Mouse (Mus musculus) midbrain, embryonic 14.5 days (tissue): ENCODE data around the gene Timm29. TPM values are rescaled to one million over a fixed set of nuclear protein-coding genes. Genes with fewer than 3 reads are reported as not detected.
A peak's percentile ranks its signal among the peaks of the same experiment; 100 is the strongest.

Source experiments
- ATAC-seq: fragments of 200-750 bp; cut with Nextera tagmentation; 2 replicates; pipeline ENCODE4 v1.8.0; 2017; ENCODE audit warnings: moderate number of reproducible peaks, moderate library complexity; ENCODE audit not compliant: low FRiP score, low TSS enrichment
- DNase-seq: peaks from one replicate; pipeline ENCODE4 v3.0.0-alpha.2; 2015
- H3K27ac ChIP-seq: fragments of 300-500 bp; sonication (generic); replicated peaks from 2 replicates; pipeline ENCODE4 v1.5.1; 2014; ENCODE audit warnings: mild to moderate bottlenecking, low read depth, low read length, moderate library complexity
- H3K27me3 ChIP-seq: fragments of 300-500 bp; sonication (generic); 2 replicates; pipeline ENCODE4 v1.6.1; 2014; ENCODE audit warnings: low read length, control low read depth, mixed read lengths; ENCODE audit not compliant: control insufficient read depth, insufficient read depth
- H3K36me3 ChIP-seq: fragments of 300-500 bp; sonication (generic); 2 replicates; pipeline ENCODE4 v1.6.1; 2014; ENCODE audit warnings: low read length, control low read depth; ENCODE audit not compliant: control insufficient read depth, insufficient read depth
- H3K4me1 ChIP-seq: fragments of 300-500 bp; sonication (generic); 2 replicates; pipeline ENCODE4 v1.6.1; 2014; ENCODE audit warnings: mild to moderate bottlenecking, antibody characterized with exemption, low read length, control low read depth; ENCODE audit not compliant: control insufficient read depth, insufficient read depth
- H3K4me2 ChIP-seq: fragments of 300-500 bp; sonication (generic); 2 replicates; pipeline ENCODE4 v1.6.1; 2014; ENCODE audit warnings: mild to moderate bottlenecking, low read length, moderate library complexity
- H3K4me3 ChIP-seq: fragments of 300-500 bp; sonication (generic); replicated peaks from 2 replicates; pipeline ENCODE4 v1.5.1; 2014; ENCODE audit warnings: low read depth, low read length
- H3K9ac ChIP-seq: fragments of 300-500 bp; sonication (generic); replicated peaks from 2 replicates; pipeline ENCODE4 v1.6.1; 2014; ENCODE audit warnings: mild to moderate bottlenecking, low read length, moderate library complexity
- H3K9me3 ChIP-seq: fragments of 300-500 bp; sonication (generic); 2 replicates; pipeline ENCODE4 v1.6.1; 2016; ENCODE audit warnings: low read length, control low read depth, mixed read lengths; ENCODE audit not compliant: control insufficient read depth
- WGBS: fragments of 180-500 bp; shearing (Covaris S2); extraction: QIAGEN DNeasy Blood & Tissue Kit; methylation state at CpG from one replicate; pipeline ENCODE4 v1.1.7; 2014; 5-methylcytosine and 5-hydroxymethylcytosine counted together
- polyA plus RNA-seq: library from polyadenylated mRNA; unstranded; fragments of >200 nt; fragmentation: Nextera tagmentation; extraction: Ambion mirVana; gene quantifications from 2 replicates; pipeline ENCODE4 v1.2.1, GENCODE M21; 2014

The Timm29 gene
- polyA plus RNA-seq, 1 experiment from 2014 or later, result 86.9 TPM

- H3K27me3 ChIP-seq, result no peaks in the 10 kb centered on the region
- H3K9ac ChIP-seq, result peak overlapping the region; percentile 96
- DNase-seq, result peak; percentile 73
- H3K27ac ChIP-seq, result peak overlapping the region; percentile 99
- no peaks in the 10 kb centered on the region for H3K9me3 ChIP-seq
- peak overlapping the region; percentile 70 for H3K4me2 ChIP-seq
- H3K36me3 ChIP-seq, result no peaks in the 10 kb centered on the region; the same call in none of the 2 replicates
- ATAC-seq, result no peak
- peaks cover 21% of the 10 kb centered on the region for H3K4me1 ChIP-seq
- 3% methylated on average over 10 of the region's 10 CpGs for WGBS
- H3K4me3 ChIP-seq, result peak overlapping the region; percentile 76
Observed at GRCm38 (mm10) chr9:21617066-21617465, 24.5 kb downstream of the Timm29 start.

DNA sequence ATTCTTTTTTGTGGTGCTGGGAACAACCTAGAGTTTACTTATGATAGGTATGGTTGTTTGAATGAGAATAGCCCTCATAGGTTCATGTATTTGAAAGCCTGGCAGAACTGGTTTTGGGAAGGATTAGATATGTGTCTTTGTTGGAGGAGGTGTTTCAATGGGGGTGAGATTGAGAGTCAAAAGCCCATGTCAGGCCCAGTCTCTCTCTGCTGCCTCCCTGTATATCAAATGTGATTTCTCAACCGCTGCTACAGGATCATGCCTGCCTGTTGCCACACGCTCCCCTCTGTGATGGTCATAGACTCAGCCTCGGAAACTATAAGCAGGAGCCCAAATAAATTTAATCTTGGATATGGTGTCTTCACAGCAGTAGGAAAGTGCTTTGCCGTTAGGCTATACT, 27.7 kb downstream of the Timm29 start:
- DNase-seq (no peak), ATAC-seq (no peak)
- peaks cover 24% of the 10 kb centered on the region for H3K4me1 ChIP-seq
- no peak overlapping the region for H3K4me2 ChIP-seq
- no peak overlapping the region for H3K4me3 ChIP-seq
- H3K9me3 ChIP-seq, result no peaks in the 10 kb centered on the region
- no peak overlapping the region for H3K27ac ChIP-seq
- H3K9ac ChIP-seq, result no peak overlapping the region
- 90% methylated on average over 4 of the region's 4 CpGs for WGBS
- no peaks in the 10 kb centered on the region for H3K27me3 ChIP-seq
- no peaks in the 10 kb centered on the region; the same call in none of the 2 replicates for H3K36me3 ChIP-seq

DNA sequence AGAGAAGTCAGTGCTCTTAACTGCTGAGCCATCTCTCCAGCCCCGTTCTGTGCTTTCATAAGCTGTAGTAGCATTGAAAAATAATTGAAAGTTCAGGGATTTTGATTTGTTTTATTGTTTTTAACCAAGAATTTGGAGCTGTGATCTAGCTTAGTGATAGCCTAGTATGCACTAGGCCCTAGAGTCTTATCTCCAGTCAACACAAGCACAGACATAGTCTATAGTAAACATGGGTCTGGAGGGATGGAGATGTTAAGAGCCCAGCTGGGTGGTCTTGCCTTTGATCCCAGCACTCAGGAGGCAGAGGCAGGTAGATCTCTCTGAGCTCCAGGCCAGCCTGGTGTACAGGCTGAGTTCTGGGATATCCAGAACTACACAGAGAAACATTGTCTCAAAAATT, 30.2 kb downstream of the Timm29 start:
- no peaks in the 10 kb centered on the region for H3K27me3 ChIP-seq
- H3K4me2 ChIP-seq, result no peak overlapping the region
- no peak overlapping the region for H3K4me3 ChIP-seq
- no peaks in the 10 kb centered on the region; the same call in none of the 2 replicates for H3K36me3 ChIP-seq
- WGBS, result 96% methylated on average over 1 of the region's 1 CpGs
- H3K9ac ChIP-seq, result no peak overlapping the region
- DNase-seq, result no peak
- no peaks in the 10 kb centered on the region for H3K9me3 ChIP-seq
- no peak overlapping the region for H3K27ac ChIP-seq
- peaks cover 20% of the 10 kb centered on the region for H3K4me1 ChIP-seq
- no peak for ATAC-seq

GRCm38 (mm10) chr9:21625342-21626339, 33.1 kb downstream of the Timm29 start:
- no peak for ATAC-seq
- 86% methylated on average over 10 of the region's 10 CpGs for WGBS

GRCm38 (mm10) chr9:21626571-21626970, 34.0 kb downstream of the Timm29 start:
- H3K27ac ChIP-seq, result no peak overlapping the region
- H3K4me2 ChIP-seq, result no peak overlapping the region
- H3K27me3 ChIP-seq, result no peaks in the 10 kb centered on the region
- ATAC-seq, result no peak
- no peaks in the 10 kb centered on the region for H3K9me3 ChIP-seq
- no peak overlapping the region for H3K4me3 ChIP-seq
- H3K36me3 ChIP-seq, result peaks cover 4% of the 10 kb centered on the region; the same call in 1 of the 2 replicates
- H3K4me1 ChIP-seq, result 0 out of 2 replicates have a peak, but pooled peaks cover 3% of the 10 kb centered on the region
- H3K9ac ChIP-seq, result no peak overlapping the region
- peak; percentile 9 for DNase-seq

More at GRCm38 (mm10) chr9:21625342-21626339, 33.1 kb downstream of the Timm29 start:
- Histone ChIP-seq H3K4me2 (no peak overlapping the region), H3K9me3 (no peaks in the 10 kb centered on the region), H3K27ac (no peak overlapping the region), H3K36me3 (no peaks in the 10 kb centered on the region), H3K4me3 (no peak overlapping the region), H3K27me3 (no peaks in the 10 kb centered on the region), H3K4me1 (0 out of 2 replicates have a peak, but pooled peaks cover 8% of the 10 kb centered on the region), H3K9ac (no peak overlapping the region)
- DNase-seq, result no peak

DNA sequence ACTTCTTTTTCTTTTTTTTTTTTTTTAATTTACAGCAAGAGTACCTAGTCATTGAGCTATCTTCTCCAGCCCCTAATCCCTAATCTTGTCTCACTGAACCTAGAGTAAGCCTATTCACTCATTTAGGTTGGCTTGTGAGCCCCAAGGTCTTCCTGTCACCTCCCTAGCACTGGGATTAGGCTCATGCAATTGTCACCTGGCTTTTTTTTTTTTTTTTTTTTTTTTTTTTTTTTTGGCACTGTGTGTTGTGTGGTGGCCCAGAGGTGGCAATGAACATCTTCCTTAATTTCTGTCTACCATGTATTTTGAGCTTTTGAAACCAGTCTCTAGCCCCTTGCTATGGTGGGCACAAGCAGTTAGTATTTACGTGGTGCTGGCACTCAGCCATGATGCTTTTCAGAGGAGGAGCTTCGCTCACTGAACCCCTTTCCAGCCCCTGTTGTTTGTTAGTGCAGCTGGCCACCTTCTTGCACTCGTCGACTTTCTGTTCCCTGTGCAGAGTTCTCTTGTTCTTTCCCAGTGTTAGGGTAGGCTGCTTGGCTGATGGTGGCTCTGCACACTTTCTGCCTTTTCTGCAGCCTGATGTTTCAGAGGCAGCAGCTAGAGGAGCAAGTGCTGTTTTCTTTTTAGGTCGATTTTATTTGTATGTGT, 34.7 kb downstream of the Timm29 start:
- no peaks in the 10 kb centered on the region for H3K9me3 ChIP-seq
- H3K27me3 ChIP-seq, result no peaks in the 10 kb centered on the region
- WGBS, result 84% methylated on average over 5 of the region's 5 CpGs
- H3K36me3 ChIP-seq, result peaks cover 4% of the 10 kb centered on the region; the same call in 1 of the 2 replicates
- no peak overlapping the region for H3K4me3 ChIP-seq
- no peak for ATAC-seq
- no peak overlapping the region for H3K9ac ChIP-seq
- DNase-seq, result peak; percentile 39
- H3K4me2 ChIP-seq, result no peak overlapping the region
- 0 out of 2 replicates have a peak, but pooled peaks cover 3% of the 10 kb centered on the region for H3K4me1 ChIP-seq
- H3K27ac ChIP-seq, result no peak overlapping the region

- no peak overlapping the region for H3K4me2 ChIP-seq
- no peaks in the 10 kb centered on the region for H3K27me3 ChIP-seq
- no peaks in the 10 kb centered on the region for H3K4me1 ChIP-seq
- whole genome bisulfite sequencing, result 81% methylated on average over 3 of the region's 3 CpGs
- H3K9ac ChIP-seq, result no peak overlapping the region
- H3K4me3 ChIP-seq, result no peak overlapping the region
- ATAC-seq (no peak), DNase-seq (peak; percentile 60)
- H3K36me3 ChIP-seq, result peaks cover 34% of the 10 kb centered on the region
- no peak overlapping the region for H3K27ac ChIP-seq
- no peaks in the 10 kb centered on the region for H3K9me3 ChIP-seq
Observed at GRCm38 (mm10) chr9:21630673-21631072, 38.2 kb downstream of the Timm29 start.

DNA sequence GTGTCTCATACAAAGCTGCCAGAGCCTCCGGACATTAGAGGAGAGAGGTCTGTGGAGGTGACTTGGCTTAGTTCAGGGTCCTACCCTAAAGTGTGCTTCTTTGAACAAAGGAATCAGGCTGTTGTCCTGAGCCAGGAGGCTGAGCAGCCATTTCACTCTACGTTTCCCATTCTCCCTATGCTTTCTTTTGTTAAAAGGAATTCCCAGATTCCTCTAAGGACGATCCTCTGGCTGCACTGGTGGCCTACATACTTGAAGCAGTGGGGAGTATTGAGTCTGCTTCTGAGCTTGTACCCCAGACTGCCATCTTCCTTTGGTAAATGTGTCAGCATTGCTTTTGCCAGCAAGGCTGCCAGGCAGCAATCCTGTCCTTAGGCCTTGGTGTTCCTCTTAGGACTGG, 40.6 kb downstream of the Timm29 start:
- Histone ChIP-seq H3K36me3 (peaks cover 59% of the 10 kb centered on the region), H3K4me3 (no peak overlapping the region), H3K27me3 (no peaks in the 10 kb centered on the region), H3K9ac (no peak overlapping the region), H3K4me2 (no peak overlapping the region), H3K9me3 (no peaks in the 10 kb centered on the region), H3K4me1 (no peaks in the 10 kb centered on the region), H3K27ac (no peak overlapping the region)
- WGBS, result 69% methylated on average over 3 of the region's 3 CpGs
- ATAC-seq (no peak), DNase-seq (no peak)
